Mouse (Mus musculus) liver, postnatal 0 days (tissue): ENCODE measurements around the gene Nr4a1.

ENCODE experiments used
- CTCF ChIP-seq: sonication (generic); IDR thresholded peaks from 2 replicates; pipeline ENCODE4 v1.5.1; 2016; ENCODE audit warnings: antibody characterized with exemption, low read depth
- EP300 ChIP-seq: IDR thresholded peaks from 2 replicates; pipeline ENCODE4 v1.6.1; 2016; ENCODE audit warnings: antibody characterized with exemption, low read depth, mild to moderate bottlenecking

GRCm38 (mm10) chr15:101260874-101261622 lies 7.0 kb downstream of the Nr4a1 start:
- TF ChIP-seq CTCF (no peak), EP300 (no peak)
